Mouse (Mus musculus) hindbrain, embryonic 14.5 days (tissue): ENCODE data around the gene Snx17. TPM values are rescaled to one million over a fixed set of nuclear protein-coding genes. Genes with fewer than 3 reads are reported as not detected.
A peak's percentile ranks its signal among the peaks of the same experiment; 100 is the strongest.
"Not testable (repeated sequence)": the region's sequence is repeated elsewhere in the genome, so short reads cannot be mapped to it uniquely, and the experiment has no call there.

Source experiments
- ATAC-seq: fragments of 200-750 bp; cut with Nextera tagmentation; 2 replicates; pipeline ENCODE4 v1.8.0; 2017; ENCODE audit warnings: moderate number of reproducible peaks, mild to moderate bottlenecking, moderate TSS enrichment, moderate library complexity; ENCODE audit not compliant: low FRiP score
- DNase-seq: peaks from one replicate; pipeline ENCODE4 v3.0.0-alpha.2; 2015; ENCODE audit warnings: low spot score
- H3K27ac ChIP-seq: fragments of 300-500 bp; sonication (generic); 2 replicates; pipeline ENCODE4 v1.5.1; 2014; ENCODE audit warnings: mild to moderate bottlenecking, moderate library complexity
- H3K27me3 ChIP-seq: fragments of 300-500 bp; sonication (generic); 2 replicates; pipeline ENCODE4 v1.6.1; 2014; ENCODE audit warnings: mild to moderate bottlenecking, low read length, mixed read lengths; ENCODE audit not compliant: control insufficient read depth, insufficient read depth
- H3K36me3 ChIP-seq: fragments of 300-500 bp; sonication (generic); replicated peaks from 2 replicates; pipeline ENCODE4 v1.6.1; 2014; ENCODE audit not compliant: control insufficient read depth, insufficient read depth
- H3K4me1 ChIP-seq: fragments of 300-500 bp; sonication (generic); replicated peaks from 2 replicates; pipeline ENCODE4 v1.6.1; 2014; ENCODE audit warnings: antibody characterized with exemption, low read length, mixed read lengths; ENCODE audit not compliant: control insufficient read depth, insufficient read depth
- H3K4me2 ChIP-seq: fragments of 300-500 bp; sonication (generic); replicated peaks from 2 replicates; pipeline ENCODE4 v1.6.1; 2014; ENCODE audit warnings: mild to moderate bottlenecking, moderate library complexity
- H3K4me3 ChIP-seq: fragments of 300-500 bp; sonication (generic); replicated peaks from 2 replicates; pipeline ENCODE4 v1.5.1; 2014; ENCODE audit warnings: mild to moderate bottlenecking, low read length
- H3K9ac ChIP-seq: fragments of 300-500 bp; sonication (generic); 2 replicates; pipeline ENCODE4 v1.6.1; 2014
- H3K9me3 ChIP-seq: fragments of 300-500 bp; sonication (generic); 2 replicates; pipeline ENCODE4 v1.6.1; 2016; ENCODE audit warnings: low read length; ENCODE audit not compliant: control insufficient read depth
- WGBS: fragments of 180-500 bp; shearing (Covaris S2); extraction: QIAGEN DNeasy Blood & Tissue Kit; methylation state at CpG from one replicate; pipeline ENCODE4 v1.1.7; 2014; 5-methylcytosine and 5-hydroxymethylcytosine counted together
- polyA plus RNA-seq: library from polyadenylated mRNA; unstranded; fragments of >200 nt; fragmentation: Nextera tagmentation; extraction: Ambion mirVana; gene quantifications from 2 replicates; pipeline ENCODE4 v1.2.1, GENCODE M21; 2014

Gene Snx17
- polyA plus RNA-seq, 1 experiment from 2014 or later, result 108 TPM

DNA sequence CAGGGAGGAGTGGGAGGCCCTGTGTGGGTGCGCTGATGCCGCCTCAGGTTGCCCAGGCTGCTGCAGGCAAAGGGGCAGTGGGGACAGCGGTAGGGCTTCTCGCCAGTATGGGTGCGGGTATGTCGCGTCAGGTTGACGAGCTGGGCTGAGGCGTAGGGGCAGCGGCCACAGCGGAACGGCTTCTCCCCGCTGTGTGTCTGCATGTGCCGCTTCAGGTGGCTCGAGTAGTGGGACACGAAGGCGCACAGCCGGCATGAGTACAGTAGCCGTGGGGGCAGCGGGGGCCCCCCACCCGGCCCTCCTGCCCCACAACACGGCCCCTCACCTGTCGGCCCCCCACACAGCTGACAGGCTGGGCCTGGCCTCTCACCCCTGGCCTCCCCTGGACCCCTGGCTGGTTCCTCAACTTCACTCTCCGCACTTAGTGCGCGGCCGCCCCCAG lies 7.3 kb downstream of the Snx17 start:
- ATAC-seq (no peak), DNase-seq (no peak)
- H3K4me1 ChIP-seq, result peaks cover 17% of the 10 kb centered on the region; the same call in 1 of the 2 replicates
- H3K9me3 ChIP-seq, result peaks cover 6% of the 10 kb centered on the region; the same call in 1 of the 2 replicates
- peak overlapping the region; percentile 94 for H3K4me2 ChIP-seq
- H3K27me3 ChIP-seq, result no peaks in the 10 kb centered on the region
- H3K27ac ChIP-seq, result no peak overlapping the region
- 91% methylated on average over 27 of the region's 27 CpGs for WGBS
- peak overlapping the region; percentile 14 for H3K4me3 ChIP-seq
- H3K36me3 ChIP-seq, result peaks cover 78% of the 10 kb centered on the region
- no peak overlapping the region for H3K9ac ChIP-seq

DNA sequence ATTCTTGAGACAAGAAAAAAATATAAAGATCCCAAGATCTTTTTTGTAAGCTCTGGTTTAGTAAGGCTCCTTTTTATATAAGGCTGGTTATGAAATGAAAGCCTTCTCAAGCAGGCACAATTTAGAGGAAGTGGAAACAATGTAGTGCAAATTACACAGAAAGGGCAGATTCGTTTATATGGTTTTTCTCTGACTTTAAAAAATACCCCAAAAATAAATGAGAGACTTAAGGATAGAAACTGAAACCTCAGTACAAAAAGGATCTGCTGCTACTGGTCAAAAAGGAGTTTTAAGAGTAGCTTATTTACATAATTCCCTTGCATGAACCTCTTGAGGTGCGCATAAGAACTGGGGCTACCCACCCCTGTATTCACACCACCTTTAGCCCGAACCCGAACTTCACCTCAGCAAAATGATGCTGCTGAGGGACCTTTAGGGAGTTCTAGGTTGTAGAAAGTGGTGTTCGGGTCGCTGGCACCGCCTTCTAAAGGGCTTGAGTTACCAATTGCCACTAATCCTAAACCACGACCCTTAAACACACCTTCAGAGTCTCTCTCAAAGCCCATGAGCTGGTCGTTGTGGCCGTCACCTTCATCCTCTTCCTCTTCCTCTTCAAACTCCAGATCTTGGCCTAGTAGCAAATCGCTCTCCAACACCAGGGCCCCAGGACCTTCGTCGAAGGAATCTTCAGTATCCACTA lies 8.2 kb downstream of the Snx17 start:
- no peak for ATAC-seq
- Histone ChIP-seq H3K4me3 (peak overlapping the region; percentile 69), H3K4me2 (peak overlapping the region; percentile 94), H3K36me3 (peaks cover 78% of the 10 kb centered on the region), H3K9me3 (peaks cover 6% of the 10 kb centered on the region; the same call in 1 of the 2 replicates), H3K4me1 (peaks cover 17% of the 10 kb centered on the region; the same call in 1 of the 2 replicates), H3K27me3 (no peaks in the 10 kb centered on the region), H3K27ac (peak overlapping the region; percentile 79; the same call in 1 of the 2 replicates), H3K9ac (peak overlapping the region; percentile 81)
- WGBS, result 23% methylated on average over 13 of the region's 13 CpGs
- DNase-seq, result no peak

DNA sequence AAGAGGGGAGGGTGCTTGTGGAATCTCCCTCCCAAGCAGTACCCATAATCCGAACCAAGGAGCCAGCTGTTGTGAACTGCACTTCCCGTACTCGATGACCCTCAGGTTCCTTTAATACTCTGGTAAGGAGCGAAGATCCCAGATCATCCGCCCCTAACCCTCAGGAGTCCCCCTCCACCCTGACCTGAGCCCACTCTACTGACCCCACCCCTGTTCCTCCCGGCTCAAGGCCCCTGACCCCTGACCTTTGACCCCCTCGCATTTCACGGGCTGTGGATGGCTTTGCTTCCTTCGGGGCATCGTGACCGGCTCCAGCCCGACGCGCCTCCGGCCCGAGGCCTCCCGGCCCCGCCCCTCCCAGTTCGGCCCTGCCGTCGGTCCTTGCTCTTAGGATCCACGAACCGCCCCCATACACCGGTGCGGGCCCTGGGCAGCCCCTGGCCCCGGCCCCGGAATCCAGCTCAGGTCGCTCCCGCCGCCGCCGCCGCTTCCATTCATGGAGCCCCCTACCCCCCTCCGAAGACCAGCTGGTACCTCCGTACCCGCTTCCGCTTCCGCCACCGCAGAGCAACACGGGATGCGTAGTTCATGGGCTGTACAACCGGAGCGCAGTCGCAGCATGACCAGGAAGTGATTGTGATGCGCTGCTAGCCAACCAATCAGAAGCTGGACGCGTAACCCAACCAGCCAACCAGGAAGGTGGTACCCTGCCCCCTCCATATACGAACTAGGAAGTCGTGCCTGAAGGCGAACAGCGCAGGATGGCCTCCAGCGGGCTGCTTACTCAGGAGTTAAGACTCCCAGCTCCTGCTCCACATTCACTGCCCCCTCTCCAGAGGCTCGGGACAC lies 8.9 kb downstream of the Snx17 start, which contains the start of gene Zfp513:
Gene Zfp513 (minus strand): TSS at position 562 of the 849 bp plus-strand sequence.
- peaks cover 6% of the 10 kb centered on the region; the same call in 1 of the 2 replicates for H3K9me3 ChIP-seq
- peaks cover 77% of the 10 kb centered on the region for H3K36me3 ChIP-seq
- H3K4me2 ChIP-seq, result peak within 1 kb of the TSS; percentile 94
- under 1% methylated on average over 52 of the region's 53 CpGs for WGBS
- ATAC-seq (peak; percentile 97), DNase-seq (peak; percentile 98)
- peak within 1 kb of the TSS; percentile 80 for H3K27ac ChIP-seq
- H3K4me3 ChIP-seq, result peak within 1 kb of the TSS; percentile 69
- H3K27me3 ChIP-seq, result no peaks in the 10 kb centered on the region
- H3K9ac ChIP-seq, result peak within 1 kb of the TSS; percentile 81
- peaks cover 17% of the 10 kb centered on the region; the same call in 1 of the 2 replicates for H3K4me1 ChIP-seq

DNA sequence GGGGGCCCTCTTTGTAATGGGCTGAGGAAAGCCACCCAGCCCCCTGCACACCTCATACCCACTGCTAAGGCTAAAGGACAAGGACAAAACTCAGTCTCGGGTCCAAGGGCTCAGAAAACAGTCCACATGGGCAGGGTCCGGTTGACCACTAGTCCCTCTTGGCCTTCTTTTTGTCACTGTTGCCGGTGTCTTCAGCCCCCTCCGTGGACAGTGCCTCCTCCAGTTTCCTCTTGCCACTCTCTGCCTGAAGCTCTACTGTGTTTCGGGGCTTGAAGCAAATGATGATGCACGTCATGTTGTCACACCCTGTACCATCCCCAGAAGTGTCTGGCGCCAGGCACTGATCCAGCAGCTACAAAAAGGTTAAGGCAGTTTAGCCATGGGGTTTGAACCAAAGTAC lies 9.9 kb downstream of the Snx17 start:
- H3K4me3 ChIP-seq, result peak overlapping the region; percentile 69
- peak overlapping the region; percentile 56 for H3K4me2 ChIP-seq
- H3K27me3 ChIP-seq, result no peaks in the 10 kb centered on the region
- DNase-seq (no peak), ATAC-seq (no peak)
- WGBS, result 89% methylated on average over 7 of the region's 7 CpGs
- peaks cover 77% of the 10 kb centered on the region for H3K36me3 ChIP-seq
- no peak overlapping the region for H3K9ac ChIP-seq
- H3K4me1 ChIP-seq, result peaks cover 17% of the 10 kb centered on the region; the same call in 1 of the 2 replicates
- peak overlapping the region; percentile 80 for H3K27ac ChIP-seq
- H3K9me3 ChIP-seq, result peaks cover 6% of the 10 kb centered on the region; the same call in 1 of the 2 replicates

DNA sequence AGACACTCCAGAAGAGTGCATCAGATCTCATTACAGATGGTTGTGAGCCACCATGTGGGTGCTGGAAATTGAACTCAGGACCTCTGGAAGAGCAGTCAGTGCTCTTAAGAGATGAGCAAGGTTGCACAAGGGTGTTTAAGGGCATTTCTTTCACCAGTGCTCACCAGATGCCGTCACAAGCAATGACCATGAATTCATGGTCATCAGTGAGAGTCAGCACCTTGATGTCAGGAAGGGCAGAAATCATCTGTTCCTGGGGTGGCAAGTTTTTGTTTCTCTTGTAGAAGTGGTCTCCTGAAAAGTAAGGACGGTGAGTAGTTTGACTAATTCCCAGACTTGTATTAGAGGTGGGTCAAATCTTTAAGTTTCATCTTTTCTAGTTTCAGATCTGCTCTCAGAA lies 10.8 kb downstream of the Snx17 start:
- Histone ChIP-seq H3K9ac (no peak overlapping the region), H3K36me3 (peaks cover 72% of the 10 kb centered on the region), H3K4me2 (no peak overlapping the region), H3K4me1 (peaks cover 17% of the 10 kb centered on the region; the same call in 1 of the 2 replicates), H3K9me3 (peaks cover 6% of the 10 kb centered on the region; the same call in 1 of the 2 replicates), H3K4me3 (no peak overlapping the region), H3K27ac (no peak overlapping the region), H3K27me3 (no peaks in the 10 kb centered on the region)
- DNase-seq (no peak), ATAC-seq (no peak)
- WGBS, result 93% methylated on average over 2 of the region's 2 CpGs

DNA sequence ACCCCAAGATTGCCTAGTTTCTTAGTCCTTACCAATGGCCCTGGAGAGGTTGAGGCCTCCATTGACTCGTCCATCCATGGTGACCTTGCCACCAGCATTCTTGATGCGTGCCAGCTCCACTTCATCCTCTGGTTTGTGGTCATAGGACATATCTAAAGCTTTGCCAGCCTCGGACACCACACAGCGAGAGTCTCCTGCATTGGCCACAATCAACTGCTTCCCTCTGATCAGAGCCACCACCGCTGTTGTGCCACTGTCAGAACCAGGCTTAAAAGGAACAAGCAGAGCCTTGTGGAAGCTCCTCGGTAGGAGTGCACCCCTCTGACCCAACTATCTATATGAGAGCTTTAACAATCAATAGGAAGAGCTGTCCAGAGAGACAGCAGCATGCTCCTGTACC lies 11.4 kb downstream of the Snx17 start:
- peaks cover 66% of the 10 kb centered on the region for H3K36me3 ChIP-seq
- H3K27ac ChIP-seq, result no peak overlapping the region
- no peak overlapping the region for H3K9ac ChIP-seq
- H3K4me2 ChIP-seq, result no peak overlapping the region
- H3K4me3 ChIP-seq, result no peak overlapping the region
- ATAC-seq (no peak), DNase-seq (no peak)
- no peaks in the 10 kb centered on the region for H3K27me3 ChIP-seq
- peaks cover 6% of the 10 kb centered on the region; the same call in 1 of the 2 replicates for H3K9me3 ChIP-seq
- H3K4me1 ChIP-seq, result peaks cover 17% of the 10 kb centered on the region; the same call in 1 of the 2 replicates
- WGBS, result 92% methylated on average over 6 of the region's 6 CpGs

DNA sequence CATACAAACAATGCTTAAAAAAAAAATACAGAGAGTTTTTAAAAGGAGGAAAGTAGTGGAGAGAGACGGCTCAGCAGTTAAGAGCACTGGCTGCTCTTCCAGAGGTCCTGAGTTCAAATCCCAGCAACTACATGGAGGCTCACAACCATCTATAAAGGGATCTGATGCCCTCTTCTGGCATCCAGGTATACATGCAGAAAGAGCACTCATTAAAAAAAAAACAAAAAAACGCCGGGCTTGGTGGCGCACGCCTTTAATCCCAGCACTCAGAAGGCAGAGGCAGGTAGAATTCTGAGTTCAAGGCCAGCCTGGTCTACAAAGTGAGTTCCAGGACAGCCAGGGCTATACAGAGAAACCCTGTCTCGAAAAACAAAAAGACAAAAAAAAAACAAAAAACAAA lies 23.5 kb downstream of the Snx17 start:
- H3K4me3 ChIP-seq, H3K27me3 ChIP-seq, H3K9ac ChIP-seq, H3K9me3 ChIP-seq, DNase-seq, ATAC-seq, H3K27ac ChIP-seq, H3K4me2 ChIP-seq, H3K36me3 ChIP-seq: not testable (repeated sequence)
- 89% methylated on average over 6 of the region's 6 CpGs for WGBS
- H3K4me1 ChIP-seq, result peaks cover 15% of the 10 kb centered on the region; the same call in 1 of the 2 replicates

DNA sequence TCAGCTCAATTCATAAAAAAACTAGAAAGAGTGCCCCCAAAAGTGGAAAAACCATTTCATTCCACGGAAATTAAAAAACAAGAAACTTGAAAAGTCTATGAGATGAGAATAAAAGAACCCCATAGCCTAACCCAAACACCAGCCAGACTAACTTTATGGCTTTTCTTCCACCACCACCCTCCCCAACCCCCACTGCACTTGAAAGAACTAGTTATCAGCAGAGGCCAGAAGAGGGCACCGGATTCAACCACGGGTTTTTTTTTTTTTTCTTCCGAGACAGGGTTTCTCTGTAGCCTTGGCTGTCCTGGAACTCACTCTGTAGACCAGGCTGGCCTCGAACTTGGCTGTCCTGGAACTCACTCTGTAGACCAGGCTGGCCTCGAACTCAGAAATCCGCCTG lies 25.3 kb downstream of the Snx17 start:
- no peak overlapping the region for H3K9ac ChIP-seq
- H3K4me3 ChIP-seq, result peak overlapping the region; percentile 83; the same call in 1 of the 2 replicates
- ATAC-seq, result no peak
- DNase-seq, result no peak
- no peaks in the 10 kb centered on the region for H3K36me3 ChIP-seq
- H3K27ac ChIP-seq, result no peak overlapping the region
- no peaks in the 10 kb centered on the region for H3K27me3 ChIP-seq
- peak overlapping the region; percentile 61; the same call in 1 of the 2 replicates for H3K4me2 ChIP-seq
- no peaks in the 10 kb centered on the region for H3K9me3 ChIP-seq
- WGBS, result 72% methylated on average over 7 of the region's 7 CpGs
- peaks cover 15% of the 10 kb centered on the region; the same call in 1 of the 2 replicates for H3K4me1 ChIP-seq

DNA sequence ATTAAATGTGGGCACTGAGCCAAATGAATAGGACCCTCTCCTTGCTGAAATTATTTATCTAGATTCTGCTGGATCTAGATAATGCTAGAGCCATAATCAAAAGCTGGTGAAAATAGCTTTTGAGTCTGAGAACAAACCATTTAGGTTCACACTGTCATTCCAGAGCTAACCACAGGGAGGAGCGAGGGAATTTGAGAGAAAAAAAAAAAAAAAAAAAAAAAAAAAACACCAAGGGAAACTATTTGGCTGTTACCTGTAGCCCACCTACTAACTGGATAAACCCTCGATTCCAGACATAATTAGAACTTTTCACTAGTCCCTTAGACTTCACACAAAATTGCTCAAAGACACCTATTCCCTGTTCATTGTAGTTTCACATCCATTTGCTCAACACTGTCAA lies 26.0 kb downstream of the Snx17 start:
- H3K36me3 ChIP-seq, result no peaks in the 10 kb centered on the region
- ATAC-seq (no peak), DNase-seq (peak; percentile 62)
- H3K27ac ChIP-seq, result no peak overlapping the region
- H3K9me3 ChIP-seq, result no peaks in the 10 kb centered on the region
- H3K4me2 ChIP-seq, result peak overlapping the region; percentile 61
- peak overlapping the region; percentile 83 for H3K4me3 ChIP-seq
- H3K9ac ChIP-seq, result peak overlapping the region; percentile 6; the same call in 1 of the 2 replicates
- peaks cover 15% of the 10 kb centered on the region; the same call in 1 of the 2 replicates for H3K4me1 ChIP-seq
- 2% methylated on average over 2 of the region's 2 CpGs for WGBS
- no peaks in the 10 kb centered on the region for H3K27me3 ChIP-seq
